Mouse (Mus musculus): ENCODE measurements at regions not wholly inside any gene's neighbourhood (a gene's known extent, or its start where the extent isn't known, plus 50 kb on each side); places are given as distances from the start of the nearest gene placed in this dataset.

- TF ChIP-seq EP300 (IDR thresholded peaks at IDR 0.05; ENCODE audit: insufficient read depth, low read depth, low read length) (no peak), CTCF (IDR thresholded peaks at IDR 0.05) (peak; percentile 39), POLR2A (IDR thresholded peaks at IDR 0.05; ENCODE audit: insufficient read depth, low read depth, low read length) (no peak)
Measured at GRCm38 (mm10) chr9:14001517-14001916, 174.0 kb downstream of the Fam76b start.

Measured in heart, adult 2 months (tissue).